Mouse (Mus musculus) CH12.LX (cell line): ENCODE measurements around the gene Pcgf6.

ENCODE experiments used
- BHLHE40 ChIP-seq: IDR thresholded peaks from 2 replicates; pipeline ENCODE4 v1.6.1; 2011; ENCODE audit warnings: mild to moderate bottlenecking, low read depth, low read length, improper control_type of control experiment
- CTCF ChIP-seq, 2 experiments: IDR thresholded peaks in 1 of 2; conservative IDR thresholded peaks in 1 of 2; 2 replicates each; pipeline ENCODE4 v1.5.1; 2011 to 2012; ENCODE audit warnings: low read depth in 2 of 2, low read length in 2 of 2, improper control_type of control experiment in 1 of 2, inconsistent platforms in 1 of 2, mild to moderate bottlenecking in 1 of 2, moderate library complexity in 1 of 2
- EP300 ChIP-seq: IDR thresholded peaks from 2 replicates; pipeline ENCODE4 v1.6.1; 2011; ENCODE audit warnings: low read length, improper control_type of control experiment
- GABPA ChIP-seq: IDR thresholded peaks from 2 replicates; pipeline ENCODE4 v1.6.1; 2012; ENCODE audit warnings: low read depth, low read length, improper control_type of control experiment, inconsistent platforms; ENCODE audit not compliant: insufficient replicate concordance
- MAFK ChIP-seq: IDR thresholded peaks from 2 replicates; pipeline ENCODE4 v1.6.1; 2011; ENCODE audit warnings: low read length, improper control_type of control experiment; ENCODE audit not compliant: insufficient replicate concordance
- MEF2A ChIP-seq: IDR thresholded peaks from 2 replicates; pipeline ENCODE4 v1.6.1; 2014; ENCODE audit warnings: low read depth, mild to moderate bottlenecking, inconsistent platforms, low read length, improper control_type of control experiment, borderline replicate concordance
- NRF1 ChIP-seq: IDR thresholded peaks from 2 replicates; pipeline ENCODE4 v1.6.1; 2014; ENCODE audit warnings: low read depth, mild to moderate bottlenecking, inconsistent platforms, low read length, improper control_type of control experiment, moderate library complexity
- POLR2A ChIP-seq: IDR thresholded peaks from 2 replicates; pipeline ENCODE4 v1.6.1; 2011; ENCODE audit warnings: low read depth, mild to moderate bottlenecking, improper control_type of control experiment, low read length
- RCOR1 ChIP-seq: conservative IDR thresholded peaks from 2 replicates; pipeline ENCODE4 v1.6.1; 2012; ENCODE audit warnings: low read depth, mild to moderate bottlenecking, inconsistent platforms, low read length, improper control_type of control experiment
- TBP ChIP-seq: conservative IDR thresholded peaks from 2 replicates; pipeline ENCODE4 v1.6.1; 2011; ENCODE audit warnings: low read depth, low read length, improper control_type of control experiment
- USF1 ChIP-seq: IDR thresholded peaks from 2 replicates; pipeline ENCODE4 v1.6.1; 2014; ENCODE audit warnings: low read depth, mild to moderate bottlenecking, inconsistent platforms, low read length, improper control_type of control experiment
- ZNF384 ChIP-seq: IDR thresholded peaks from 2 replicates; pipeline ENCODE4 v1.6.1; 2012; ENCODE audit warnings: low read depth, low read length, improper control_type of control experiment, inconsistent platforms

GRCm38 (mm10) chr19:47053471-47053870 is 2.8 kb upstream of the Pcgf6 start:
- no peak for TF ChIP-seq POLR2A
- TF ChIP-seq MAFK: no peak
- TF ChIP-seq CTCF (conservative IDR thresholded peaks at IDR 0.05 in 1 of 2, IDR thresholded peaks at IDR 0.05 in 1 of 2; ENCODE audit: low read depth in 2 of 2, low read length in 2 of 2): no peak
- TF ChIP-seq BHLHE40: no peak
- no peak for TF ChIP-seq MEF2A
- no peak for TF ChIP-seq NRF1
- TF ChIP-seq EP300: no peak
- no peak for TF ChIP-seq TBP
- TF ChIP-seq GABPA: no peak
- TF ChIP-seq ZNF384: no peak
- TF ChIP-seq RCOR1: no peak
- no peak for TF ChIP-seq USF1
